Mouse (Mus musculus): ENCODE results near the gene Mtx1.
"Not testable (repeated sequence)": the region's sequence is repeated elsewhere in the genome, so short reads cannot be mapped to it uniquely, and the experiment has no call there.

Mtx1 gene

DNA sequence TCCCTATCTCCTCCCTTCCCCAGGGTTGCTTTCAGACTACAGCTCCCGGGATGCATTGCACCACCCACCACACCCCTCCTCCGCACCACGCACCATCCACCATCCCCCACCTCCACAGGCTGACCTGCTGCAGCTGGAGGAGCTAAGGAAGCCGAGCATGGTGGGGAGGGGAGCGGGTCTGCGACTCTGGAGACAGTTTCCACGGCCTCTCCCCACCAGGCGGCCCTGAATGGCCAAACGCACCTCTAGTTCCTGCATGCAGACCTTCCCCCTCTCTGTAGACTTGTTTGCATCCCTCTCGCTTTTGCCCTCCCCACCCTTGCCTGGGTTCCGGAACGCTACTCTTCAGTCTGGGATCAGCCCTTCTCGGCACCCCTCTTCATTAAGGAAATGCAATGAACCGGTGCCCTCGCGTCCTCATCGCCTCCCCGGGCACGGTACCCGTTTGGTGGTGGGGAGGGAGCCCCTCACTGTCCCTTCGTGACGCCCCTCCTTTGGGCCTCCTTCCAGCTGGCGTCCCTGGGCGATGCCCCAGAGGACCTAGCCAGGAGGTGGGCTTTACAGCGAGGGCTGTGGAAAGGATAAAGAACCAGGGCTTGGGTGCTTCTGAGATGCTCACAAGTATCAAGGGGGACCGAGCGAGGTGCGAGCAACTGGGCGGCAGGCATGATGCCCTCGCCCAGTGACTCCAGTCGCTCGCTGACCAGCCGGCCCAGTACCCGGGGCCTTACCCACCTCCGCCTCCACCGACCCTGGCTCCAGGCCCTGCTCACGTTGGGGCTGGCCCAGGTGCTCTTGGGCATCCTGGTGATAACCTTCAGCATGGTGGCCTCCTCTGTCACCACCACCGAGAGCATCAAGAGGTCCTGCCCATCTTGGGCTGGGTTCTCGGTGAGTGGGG is 43.6 kb downstream of the Mtx1 start, which contains the start of gene Fam189b:
Gene Fam189b (plus strand): TSS at position 86 of the 901 bp plus-strand sequence.
- DNase-seq (ENCODE audit: low read depth) = peak; percentile 71

DNA sequence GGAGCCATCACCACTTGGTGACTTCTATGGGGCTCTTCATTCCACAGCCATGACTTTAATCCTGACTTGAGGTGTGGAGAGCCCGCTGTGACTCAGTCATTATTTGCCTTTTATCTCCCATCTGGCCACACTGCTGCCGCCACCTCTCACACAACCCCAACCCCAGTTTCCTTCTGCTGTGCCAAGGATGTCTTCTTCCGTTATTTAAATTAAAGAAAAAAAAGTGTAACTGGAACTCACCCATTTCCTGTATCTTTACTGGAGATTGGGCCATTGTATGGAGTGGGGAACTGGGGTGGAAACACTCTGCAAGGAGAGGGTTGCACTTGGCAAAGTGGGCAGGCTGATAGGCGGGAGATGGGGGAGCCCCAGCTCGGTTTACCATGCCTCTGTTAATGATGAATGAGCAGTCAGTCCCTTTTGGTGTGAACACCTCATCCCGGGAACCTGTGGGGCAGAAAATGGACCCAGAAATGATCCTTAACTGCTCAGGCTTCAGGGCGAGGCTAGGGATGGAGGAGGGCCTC is 44.3 kb downstream of the Mtx1 start:
- no peak for DNase-seq (ENCODE audit: low read depth)

DNA sequence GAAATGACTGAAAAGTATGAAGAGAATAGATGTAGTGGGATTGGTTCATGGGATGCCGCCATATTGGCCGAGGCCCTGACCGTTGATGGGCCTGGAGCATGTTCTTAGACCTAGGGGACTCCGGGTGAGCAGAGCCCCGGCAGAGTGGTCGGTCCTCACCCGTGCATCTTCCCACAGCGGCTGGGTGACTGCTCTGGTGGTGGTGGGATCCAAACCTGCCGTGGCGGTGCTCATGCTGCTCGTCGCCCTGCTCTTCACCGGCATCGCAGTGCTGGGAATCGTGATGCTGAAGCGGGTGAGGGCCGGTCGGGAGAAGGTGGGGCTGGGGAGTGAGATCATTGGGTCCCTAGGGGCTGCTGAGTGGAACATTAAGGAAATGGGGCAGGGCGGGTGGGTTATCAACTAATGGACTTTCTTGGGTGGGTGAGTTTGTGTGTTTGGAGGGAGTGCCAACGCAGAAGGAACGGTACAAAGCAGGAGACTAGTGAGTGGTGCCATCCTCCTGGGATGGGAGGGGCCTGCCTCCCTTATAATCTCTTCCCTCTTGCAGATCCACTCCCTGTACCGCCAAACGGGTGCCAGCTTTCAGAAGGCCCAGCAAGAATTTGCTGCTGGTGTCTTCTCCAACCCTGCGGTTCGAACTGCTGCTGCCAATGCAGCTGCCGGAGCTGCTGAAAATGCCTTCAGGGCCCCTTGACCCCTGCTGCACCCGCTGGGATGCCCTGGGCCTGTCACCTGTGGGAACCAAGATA is 45.0 kb downstream of the Mtx1 start:
- DNase-seq (ENCODE audit: low read depth) = no peak

DNA sequence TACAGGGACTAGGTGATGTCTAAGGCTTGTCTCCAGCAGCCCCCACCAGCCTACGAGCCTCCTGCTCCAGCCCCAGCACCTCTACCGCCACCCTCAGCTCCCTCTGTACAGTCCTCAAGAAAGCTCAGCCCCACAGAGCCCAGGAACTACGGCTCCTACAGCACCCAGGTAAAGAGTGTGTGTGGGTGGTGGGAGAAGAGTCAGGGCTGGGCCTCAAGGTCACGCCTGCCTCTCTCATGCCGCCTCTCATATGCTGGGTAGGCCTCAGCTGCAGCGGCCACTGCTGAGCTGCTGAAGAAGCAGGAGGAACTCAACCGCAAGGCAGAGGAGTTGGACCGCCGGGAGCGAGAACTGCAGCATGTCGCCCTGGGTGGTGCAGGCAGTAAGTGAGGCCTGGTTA is 47.8 kb downstream of the Mtx1 start:
- DNase-seq (ENCODE audit: low read depth) = no peak

DNA sequence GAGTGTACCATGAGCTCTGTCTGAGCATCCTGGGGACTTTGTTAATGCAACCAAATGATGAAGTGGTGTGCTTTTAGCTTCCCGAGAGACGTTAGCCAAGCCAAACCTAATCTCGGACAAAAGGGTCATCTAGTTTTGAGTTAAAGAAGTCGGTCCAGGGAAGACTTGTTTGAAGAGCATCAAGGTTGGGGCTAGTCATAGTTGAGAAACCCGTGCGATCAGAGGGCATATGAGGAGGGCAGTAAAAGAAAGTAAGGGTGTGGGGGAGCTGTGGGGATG is 48.8 kb downstream of the Mtx1 start:
- DNase-seq (ENCODE audit: low read depth) = no peak

DNA sequence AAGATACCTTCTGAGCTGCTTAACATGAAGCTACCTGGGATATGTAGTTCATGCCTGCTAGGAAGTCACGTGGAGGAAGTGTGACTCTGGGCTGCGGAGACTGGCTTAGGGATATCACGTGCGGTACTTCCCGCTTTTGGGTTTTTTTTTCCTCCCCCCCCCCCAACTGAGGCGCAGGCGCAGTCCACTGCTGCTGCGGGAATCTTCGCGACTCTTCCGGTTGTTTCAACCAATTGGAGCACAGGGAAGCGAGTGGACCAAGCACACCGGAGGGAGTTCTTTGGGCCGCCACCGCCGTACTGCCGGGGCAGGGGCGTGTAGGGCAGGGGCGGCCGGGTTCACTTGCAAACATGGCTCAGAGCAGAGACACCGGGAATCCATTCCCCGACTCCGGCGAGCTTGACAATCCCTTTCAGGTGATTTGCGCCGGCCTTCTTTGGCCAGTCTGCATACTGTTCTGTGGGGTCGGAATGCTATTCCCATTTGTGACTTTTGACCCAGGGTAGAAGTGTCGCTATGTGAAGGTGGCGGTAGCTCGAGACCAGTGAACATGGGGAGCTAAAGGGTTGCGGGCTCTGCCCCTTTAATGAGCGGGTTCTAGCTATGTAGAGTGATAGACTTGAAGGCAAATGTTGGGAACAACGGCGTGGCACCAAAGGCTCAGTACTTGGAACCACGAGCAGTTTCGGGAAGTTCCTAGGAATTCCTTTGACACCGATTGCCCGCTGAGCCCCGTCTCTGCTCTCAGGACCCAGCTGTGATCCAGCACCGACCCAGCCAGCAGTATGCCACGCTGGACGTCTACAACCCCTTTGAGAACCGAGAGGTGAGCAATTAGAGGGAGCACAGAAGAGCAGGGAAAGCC is 49.4 kb downstream of the Mtx1 start, which contains the start of gene Scamp3:
Gene Scamp3 (plus strand): TSS at position 232 of the 865 bp plus-strand sequence.
- peak; percentile 97 for DNase-seq (ENCODE audit: low read depth)

DNA sequence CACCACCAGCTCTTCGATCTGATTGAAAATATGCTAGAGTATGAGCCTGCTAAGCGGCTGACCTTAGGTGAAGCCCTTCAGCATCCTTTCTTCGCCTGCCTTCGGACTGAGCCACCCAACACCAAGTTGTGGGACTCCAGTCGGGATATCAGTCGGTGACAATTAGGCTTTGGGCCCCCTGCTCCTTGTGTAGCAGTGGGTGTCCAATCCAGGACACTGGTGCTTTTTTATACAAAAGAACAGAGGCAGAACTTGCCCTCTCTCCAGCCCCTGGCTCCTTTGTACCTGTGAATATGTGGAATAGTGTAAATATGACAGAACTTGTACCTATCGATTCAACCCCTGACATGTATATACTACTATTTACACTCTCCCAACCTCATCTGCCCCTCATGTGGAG is 50.5 kb downstream of the Mtx1 start:
- no peak for DNase-seq (ENCODE audit: low read depth)

DNA sequence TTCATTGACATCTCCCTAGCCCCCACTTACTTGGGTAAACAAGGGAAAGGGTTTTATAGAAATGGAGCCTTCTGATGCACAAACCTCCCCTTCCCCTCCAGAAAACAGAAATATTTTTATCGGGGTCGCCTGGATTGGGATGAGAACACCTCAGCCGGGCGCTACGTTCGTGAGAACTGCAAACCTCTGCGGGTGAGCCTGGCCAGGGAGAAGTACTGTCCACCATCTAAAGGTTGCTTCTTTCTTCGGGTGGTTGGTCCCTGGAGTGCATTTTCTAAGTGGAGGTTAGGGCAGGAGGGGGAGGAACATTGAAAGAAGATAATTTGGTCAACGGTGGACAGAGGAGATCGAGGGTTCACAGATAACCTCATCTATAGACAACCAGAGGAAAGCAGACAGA is 51.3 kb downstream of the Mtx1 start:
- DNase-seq (ENCODE audit: low read depth) = no peak

DNA sequence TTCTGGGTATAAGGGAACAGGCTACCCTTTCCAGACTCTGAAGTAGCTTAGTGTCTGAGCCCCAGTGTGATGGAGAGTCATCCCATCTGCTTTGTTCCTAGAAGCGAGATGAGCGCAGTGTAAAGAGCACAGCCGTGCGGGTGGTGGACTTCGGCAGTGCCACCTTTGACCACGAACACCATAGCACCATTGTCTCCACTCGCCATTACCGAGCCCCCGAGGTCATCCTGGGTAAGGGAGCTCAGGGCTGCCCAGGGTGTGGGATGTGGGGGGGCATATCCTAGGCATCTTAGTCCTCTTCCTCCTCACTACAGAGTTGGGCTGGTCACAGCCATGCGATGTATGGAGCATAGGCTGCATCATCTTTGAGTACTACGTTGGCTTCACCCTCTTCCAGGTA is 52.0 kb downstream of the Mtx1 start:
- DNase-seq (ENCODE audit: low read depth) = no peak

DNA sequence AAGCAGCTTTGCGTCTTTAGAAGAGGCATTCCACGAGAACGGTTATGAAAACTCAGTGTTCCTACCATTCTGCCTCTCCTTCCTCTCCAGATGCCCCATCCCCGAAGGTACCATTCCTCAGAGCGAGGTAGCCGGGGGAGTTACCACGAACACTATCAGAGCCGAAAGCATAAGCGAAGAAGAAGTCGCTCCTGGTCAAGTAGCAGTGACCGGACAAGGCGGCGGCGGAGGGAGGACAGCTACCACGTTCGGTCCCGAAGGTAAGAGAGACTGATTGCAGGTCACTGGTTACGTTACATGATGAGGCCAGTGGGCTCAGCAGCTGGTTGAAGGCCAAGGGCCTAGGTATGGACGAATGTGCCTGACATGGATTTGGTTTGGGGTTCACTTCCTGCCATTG is 59.9 kb downstream of the Mtx1 start:
- no peak for DNase-seq (ENCODE audit: low read depth)

DNA sequence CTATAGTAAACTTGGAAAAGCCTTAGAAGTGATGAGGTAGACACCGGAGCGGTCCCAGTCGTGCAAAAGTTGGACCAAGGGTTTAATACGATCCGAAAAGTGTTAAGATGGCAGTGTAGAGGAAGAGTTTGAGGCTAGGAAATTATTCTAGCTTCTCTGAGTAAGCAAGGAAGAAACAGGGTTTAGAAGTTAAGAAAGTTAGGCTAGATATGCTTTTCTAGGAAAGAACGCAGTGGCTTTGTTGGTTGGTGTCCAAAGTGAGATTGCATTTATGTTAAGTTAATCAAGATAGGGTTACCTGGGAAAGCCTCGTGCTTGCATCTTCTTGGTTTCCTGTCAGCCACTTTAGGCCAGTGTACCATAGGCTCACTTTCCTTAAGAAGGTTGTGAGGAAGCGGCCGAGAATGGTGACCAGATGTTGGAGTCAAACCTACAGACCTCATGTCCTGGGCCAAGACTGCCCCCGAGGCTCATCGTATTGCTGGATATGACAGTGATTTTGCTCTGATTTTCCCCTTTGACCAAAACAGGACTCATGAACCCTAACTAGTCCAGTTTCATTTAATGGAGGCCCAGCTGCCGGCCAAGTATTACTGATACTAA is 61.5 kb downstream of the Mtx1 start:
- no peak for DNase-seq (ENCODE audit: low read depth)

DNA sequence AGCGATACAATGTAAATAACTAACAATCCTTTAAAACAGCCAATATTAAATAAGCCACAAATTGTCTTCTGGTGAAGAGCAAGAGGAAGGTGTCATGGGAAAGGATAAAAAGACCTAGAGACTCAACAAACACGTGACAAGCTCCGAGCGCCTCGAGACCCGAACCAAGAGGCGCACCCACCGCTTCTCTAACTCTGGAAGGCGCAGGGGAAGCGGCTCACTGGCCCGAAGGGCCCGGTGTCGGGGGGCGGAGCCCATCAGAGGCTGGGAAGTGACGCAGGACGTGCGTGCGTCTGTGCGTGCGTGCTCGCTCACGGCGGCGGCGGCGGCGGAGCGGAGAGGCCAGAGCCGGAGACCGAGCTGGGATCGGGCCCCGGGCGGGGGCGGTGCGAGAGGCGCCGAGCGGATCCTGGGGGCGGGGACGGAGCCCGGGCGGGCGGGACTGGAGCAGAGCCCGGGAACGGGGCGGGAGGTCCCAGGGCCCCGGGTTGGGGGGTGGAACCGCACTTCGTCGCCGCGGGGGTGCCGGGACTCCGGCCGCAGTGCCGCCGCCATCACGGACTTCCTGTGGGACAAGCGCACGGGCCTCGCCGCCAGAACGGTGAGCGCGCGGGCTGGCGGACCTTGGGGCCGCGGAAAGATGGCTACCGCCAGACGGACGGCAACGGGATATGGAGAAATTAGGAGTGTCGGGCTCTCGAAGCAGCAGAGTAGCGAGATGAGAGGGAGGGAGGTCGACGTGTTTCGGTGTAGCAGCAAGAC is 62.2 kb downstream of the Mtx1 start, which contains the start of gene Clk2:
Gene Clk2 (plus strand): TSS at position 290 of the 762 bp plus-strand sequence.
- peak; percentile 94 for DNase-seq (ENCODE audit: low read depth)

DNA sequence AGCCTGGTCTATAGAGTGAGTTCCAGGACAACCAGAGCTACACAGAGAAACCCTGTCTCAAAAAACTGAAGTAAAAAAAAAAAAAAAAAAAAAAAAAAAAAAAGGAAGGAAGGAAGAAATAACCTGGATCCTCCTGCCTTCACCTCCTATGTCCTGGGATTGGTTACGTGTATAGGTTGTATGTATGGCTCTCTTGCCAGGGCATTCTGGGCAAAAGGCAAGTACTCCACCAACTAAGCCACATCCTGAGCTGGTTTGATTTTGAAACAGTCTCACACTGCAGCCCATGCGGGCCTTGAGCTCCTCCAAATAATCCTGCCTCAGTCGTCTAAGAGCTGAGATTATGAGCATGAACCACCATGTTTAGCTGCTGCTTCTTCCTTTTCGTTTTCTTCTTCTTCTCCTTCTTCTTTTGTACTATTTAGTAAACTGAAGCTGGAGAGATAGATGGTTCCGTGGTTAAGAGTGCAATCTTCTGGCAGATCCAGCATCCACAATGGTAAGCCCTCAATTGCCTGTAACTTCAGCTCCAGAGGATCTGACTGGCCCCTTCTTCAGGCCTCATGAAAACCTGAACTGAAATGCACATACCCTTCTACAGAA is 63.1 kb downstream of the Mtx1 start:
- DNase-seq (ENCODE audit: low read depth) = peak; percentile 58

DNA sequence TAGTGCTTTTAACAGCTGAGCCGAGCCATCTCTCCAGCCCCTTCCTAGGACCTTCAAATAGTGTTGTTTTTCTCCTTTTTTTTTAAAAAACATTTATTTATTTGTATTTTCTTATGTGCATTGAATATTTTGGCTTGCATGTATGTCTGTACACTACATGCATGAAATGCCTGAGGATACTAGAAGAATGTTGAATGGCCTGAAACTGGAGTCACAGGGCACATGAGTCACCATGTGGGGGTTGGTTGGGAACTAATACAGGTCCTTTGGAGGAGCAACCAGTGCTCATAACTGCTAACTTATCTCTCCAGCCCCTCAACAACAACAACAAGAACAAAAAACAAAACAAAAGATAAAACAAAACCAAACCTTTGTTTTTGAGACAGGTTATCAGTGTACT is 63.8 kb downstream of the Mtx1 start:
- no peak for DNase-seq (ENCODE audit: low read depth)

DNA sequence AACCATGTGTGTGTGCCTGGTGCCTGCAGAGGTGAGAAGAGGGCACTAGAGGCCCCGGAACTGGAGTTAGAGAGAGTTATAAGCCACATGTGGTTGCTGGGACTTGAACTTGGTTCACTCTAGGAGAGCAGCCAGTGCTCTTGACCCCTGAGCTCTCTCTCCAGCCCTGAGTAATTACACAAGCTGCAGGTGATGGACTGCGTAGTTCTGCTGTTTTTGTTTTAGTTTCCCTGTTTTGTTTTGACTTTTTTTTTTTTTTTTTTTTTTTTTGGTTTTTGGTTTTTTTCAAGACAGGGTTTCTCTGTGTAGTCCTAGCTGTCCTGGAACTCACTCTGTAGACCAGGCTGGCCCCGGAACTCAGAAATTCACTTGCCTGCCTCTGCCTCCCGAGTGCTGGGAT is 65.1 kb downstream of the Mtx1 start:
- no peak for DNase-seq (ENCODE audit: low read depth)

DNA sequence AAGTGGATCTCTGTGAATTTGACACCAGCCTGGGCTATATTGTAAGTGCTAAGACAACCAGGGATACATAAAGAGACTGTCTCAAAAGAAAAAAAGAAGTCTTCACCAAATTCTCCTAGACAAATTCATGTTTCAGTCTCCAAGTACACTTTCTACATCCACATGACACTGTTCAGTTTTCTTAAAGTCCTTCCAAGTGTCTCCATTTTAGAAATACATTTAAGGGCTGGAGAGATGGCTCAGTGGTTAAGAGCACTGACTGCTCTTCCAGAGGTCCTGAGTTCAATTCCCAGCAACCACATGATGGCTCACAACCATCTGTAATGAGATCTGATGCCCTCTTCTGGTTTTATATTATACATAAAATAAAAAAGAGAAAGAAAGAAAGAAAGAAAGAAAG is 65.7 kb downstream of the Mtx1 start:
- DNase-seq (ENCODE audit: low read depth) = not testable (repeated sequence)

DNA sequence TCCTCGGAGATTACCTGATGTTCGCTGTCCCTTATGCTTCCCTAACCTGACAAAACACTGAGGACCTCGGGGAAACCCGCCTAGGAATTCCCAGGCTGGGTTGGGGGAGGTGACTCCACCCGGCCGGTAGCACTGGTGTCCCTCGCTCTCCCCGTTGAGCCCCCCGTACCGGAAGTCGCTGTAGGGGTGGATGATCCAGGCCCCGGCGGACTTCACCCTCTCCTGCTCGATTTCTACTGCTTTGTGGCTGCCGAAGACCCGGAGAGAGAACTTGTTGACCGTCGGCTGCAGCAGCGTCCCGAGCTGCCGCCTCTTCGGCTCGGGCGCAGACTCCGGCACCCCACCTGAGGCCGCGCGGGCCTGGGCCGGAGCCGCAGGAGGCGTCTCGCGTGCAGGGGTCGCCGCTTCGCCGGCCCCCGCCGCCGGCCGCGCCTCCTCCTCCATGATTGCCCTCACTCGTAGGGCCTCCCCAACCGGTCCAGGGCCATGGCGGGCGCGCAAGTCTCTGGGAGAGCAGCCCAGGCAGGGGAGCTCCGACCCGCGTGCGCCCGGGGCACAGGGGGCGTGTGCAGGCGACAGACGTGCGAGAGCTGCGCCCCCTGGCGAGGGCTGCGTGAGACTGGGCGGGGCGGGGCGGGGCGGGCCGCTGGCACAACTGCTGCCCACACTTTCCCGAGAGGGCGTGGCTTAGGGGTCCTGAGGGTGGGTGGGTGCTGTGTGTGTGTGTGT is 67.1 kb downstream of the Mtx1 start, which contains the start of gene Hcn3:
Gene Hcn3 (minus strand): TSS at position 581 of the 729 bp plus-strand sequence.
- DNase-seq (ENCODE audit: low read depth) = peak; percentile 94

DNA sequence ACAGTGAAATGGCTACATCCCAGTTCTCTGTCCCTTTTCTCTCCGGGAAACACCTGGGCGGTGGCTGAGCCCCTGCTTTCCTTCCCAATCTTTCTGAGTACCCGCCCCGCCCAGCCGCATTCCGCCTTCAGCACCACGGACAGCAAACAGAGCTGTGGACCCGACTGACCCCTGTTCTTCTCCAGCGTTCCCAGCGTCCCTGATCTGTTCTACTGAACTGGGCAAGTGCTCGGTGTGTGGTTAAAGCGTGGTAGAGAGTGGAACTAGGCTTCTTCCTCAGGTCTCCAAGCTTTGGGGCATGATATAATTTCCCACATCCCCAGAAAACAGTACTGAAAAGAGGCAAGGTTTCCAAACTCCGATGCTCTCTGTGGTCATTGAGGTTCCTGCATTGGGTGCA is 67.7 kb downstream of the Mtx1 start:
- peak; percentile 40 for DNase-seq (ENCODE audit: low read depth)

Measured in naive thymus-derived CD4-positive, alpha-beta T cell, adult 2 months (primary cell).